Mouse (Mus musculus) G1E (cell line): ENCODE results near the gene Peak1. TPM values are rescaled to one million over a fixed set of nuclear protein-coding genes. Genes with fewer than 3 reads are reported as not detected.
"Not testable (repeated sequence)": the region's sequence is repeated elsewhere in the genome, so short reads cannot be mapped to it uniquely, and the experiment has no call there.

Experiments used
- ATAC-seq: 2 replicates; pipeline ENCODE4 v1.8.0; 2016; ENCODE audit warnings: mild to moderate bottlenecking; ENCODE audit not compliant: insufficient number of reproducible peaks, poor library complexity, low FRiP score, severe bottlenecking; ENCODE audit errors: extremely low read depth
- DNase-seq: peaks from one replicate; pipeline ENCODE4 v3.0.0; 2012; ENCODE audit warnings: low spot score
- H3K27me3 ChIP-seq: 2 replicates; pipeline ENCODE4 v1.6.1; 2012; ENCODE audit warnings: mild to moderate bottlenecking, low read length, inconsistent platforms; ENCODE audit not compliant: insufficient read depth
- H3K36me3 ChIP-seq: replicated peaks from 2 replicates; pipeline ENCODE3; 2012; ENCODE audit warnings: mild to moderate bottlenecking, inconsistent platforms
- H3K4me1 ChIP-seq: 2 replicates; pipeline ENCODE4 v1.6.1; 2012; ENCODE audit warnings: low read depth, low read length, inconsistent platforms, mixed read lengths; ENCODE audit not compliant: insufficient read depth
- H3K4me3 ChIP-seq: 2 replicates; pipeline ENCODE4 v1.5.1; 2012; ENCODE audit warnings: low read depth, mild to moderate bottlenecking, inconsistent platforms, low read length, moderate library complexity, mixed read lengths
- H3K9me3 ChIP-seq: replicated peaks from 2 replicates; pipeline ENCODE4 v1.6.1; 2012; ENCODE audit warnings: inconsistent platforms
- CTCF ChIP-seq: IDR thresholded peaks from 2 replicates; pipeline ENCODE4 v1.5.1; 2012; ENCODE audit warnings: low read depth, low read length, inconsistent platforms, mixed read lengths
- GATA1 ChIP-seq: IDR thresholded peaks from 2 replicates; pipeline ENCODE4 v1.6.1; 2012; ENCODE audit warnings: borderline replicate concordance, low read length, inconsistent platforms, mixed read lengths
- GATA2 ChIP-seq: IDR thresholded peaks from 2 replicates; pipeline ENCODE4 v1.6.1; 2012; ENCODE audit warnings: low read depth, low read length, inconsistent platforms, borderline replicate concordance
- POLR2AphosphoS5 ChIP-seq: IDR thresholded peaks from 2 replicates; pipeline ENCODE4 v1.6.1; 2012; ENCODE audit warnings: low read depth, low read length, inconsistent platforms; ENCODE audit not compliant: insufficient replicate concordance
- TAL1 ChIP-seq: conservative IDR thresholded peaks from 2 replicates; pipeline ENCODE4 v1.6.1; 2012; ENCODE audit warnings: low read depth, low read length, inconsistent platforms, mixed read lengths
- polyA plus RNA-seq: library from polyadenylated mRNA; stranded (reverse); fragments of >175 nt; gene quantifications from 2 replicates; pipeline ENCODE4 v1.2.3, GENCODE M21; 2012
- total RNA-seq, 2 experiments: library from RNA; stranded (forward) in 1 of 2; stranded (reverse) in 1 of 2; fragments of 200-1000 nt in 1 of 2; fragments of >200 nt in 1 of 2; fragmentation: Nextera tagmentation in 1 of 2; gene quantifications; 2 replicates each; pipeline ENCODE4 v1.2.3; 2014 to 2017

Peak1 gene
- total and polyA plus RNA-seq, 3 experiments, result 3.1 to 22.5 (median 11.6) TPM

GRCm38 (mm10) chr9:56233316-56233715, 184.6 kb downstream of the Peak1 start:
- DNase-seq, result no peak
- Histone ChIP-seq H3K9me3 (no peaks in the 10 kb centered on the region), H3K4me3 (no peak overlapping the region), H3K36me3 (peaks cover 19% of the 10 kb centered on the region), H3K27me3 (no peaks in the 10 kb centered on the region), H3K4me1 (no peaks in the 10 kb centered on the region)
- TF ChIP-seq GATA1, result no peak
- no peak for TF ChIP-seq GATA2
- no peak for TF ChIP-seq POLR2AphosphoS5
- no peak for TF ChIP-seq CTCF
- TF ChIP-seq TAL1, result no peak
- no peak for ATAC-seq

GRCm38 (mm10) chr9:56230906-56231305, 187.0 kb downstream of the Peak1 start:
- TF ChIP-seq GATA2 (no peak), TAL1 (no peak), CTCF (no peak), GATA1 (no peak), POLR2AphosphoS5 (no peak)
- no peak for ATAC-seq
- Histone ChIP-seq H3K4me3 (no peak overlapping the region), H3K36me3 (peaks cover 26% of the 10 kb centered on the region), H3K27me3 (no peaks in the 10 kb centered on the region), H3K4me1 (no peaks in the 10 kb centered on the region), H3K9me3 (no peaks in the 10 kb centered on the region)
- DNase-seq, result no peak

- Histone ChIP-seq H3K4me1 (no peaks in the 10 kb centered on the region), H3K27me3 (no peaks in the 10 kb centered on the region), H3K9me3 (no peaks in the 10 kb centered on the region), H3K36me3 (peaks cover 32% of the 10 kb centered on the region), H3K4me3 (no peak overlapping the region)
- no peak for TF ChIP-seq GATA1
- TF ChIP-seq CTCF, result no peak
- no peak for TF ChIP-seq GATA2
- no peak for TF ChIP-seq POLR2AphosphoS5
- TF ChIP-seq TAL1, result no peak
- ATAC-seq (no peak), DNase-seq (no peak)
Measured at GRCm38 (mm10) chr9:56227626-56228025, 190.2 kb downstream of the Peak1 start.

DNA sequence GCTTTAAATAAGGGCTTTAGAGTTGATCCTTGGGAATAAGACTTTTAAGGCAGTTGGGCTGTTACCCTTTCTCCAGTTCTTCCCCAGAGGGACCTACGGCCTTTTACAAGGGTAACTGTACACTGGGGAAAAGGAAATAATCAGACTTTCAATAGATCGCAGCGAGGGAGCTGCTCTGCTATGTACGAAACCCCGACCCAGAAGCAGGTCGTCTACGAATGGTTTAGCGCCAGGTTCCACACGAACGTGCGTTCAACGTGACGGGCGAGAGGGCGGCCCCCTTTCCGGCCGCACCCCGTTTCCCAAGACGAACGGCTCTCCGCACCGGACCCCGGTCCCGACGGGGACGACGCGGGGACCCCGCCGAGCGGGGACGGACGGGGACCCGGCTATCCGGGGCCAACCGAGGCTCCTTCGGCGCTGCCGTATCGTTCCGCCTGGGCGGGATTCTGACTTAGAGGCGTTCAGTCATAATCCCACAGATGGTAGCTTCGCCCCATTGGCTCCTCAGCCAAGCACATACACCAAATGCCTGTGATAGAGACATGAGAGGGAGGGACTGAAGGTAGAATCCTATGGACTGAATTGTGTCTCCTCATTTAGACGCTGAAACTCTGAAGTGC, 194.3 kb downstream of the Peak1 start:
- not testable (repeated sequence) for H3K27me3 ChIP-seq, H3K9me3 ChIP-seq, DNase-seq, H3K4me1 ChIP-seq, H3K4me3 ChIP-seq
- ATAC-seq, result peak; percentile 100
- peaks cover 37% of the 10 kb centered on the region for H3K36me3 ChIP-seq

GRCm38 (mm10) chr9:56218860-56219259, 199.0 kb downstream of the Peak1 start:
- Histone ChIP-seq H3K36me3 (peaks cover 13% of the 10 kb centered on the region), H3K4me3 (no peak overlapping the region), H3K4me1 (no peaks in the 10 kb centered on the region), H3K27me3 (no peaks in the 10 kb centered on the region), H3K9me3 (no peaks in the 10 kb centered on the region)
- TF ChIP-seq GATA2 (no peak), POLR2AphosphoS5 (no peak), GATA1 (no peak), CTCF (no peak), TAL1 (no peak)
- ATAC-seq (no peak), DNase-seq (no peak)

DNA sequence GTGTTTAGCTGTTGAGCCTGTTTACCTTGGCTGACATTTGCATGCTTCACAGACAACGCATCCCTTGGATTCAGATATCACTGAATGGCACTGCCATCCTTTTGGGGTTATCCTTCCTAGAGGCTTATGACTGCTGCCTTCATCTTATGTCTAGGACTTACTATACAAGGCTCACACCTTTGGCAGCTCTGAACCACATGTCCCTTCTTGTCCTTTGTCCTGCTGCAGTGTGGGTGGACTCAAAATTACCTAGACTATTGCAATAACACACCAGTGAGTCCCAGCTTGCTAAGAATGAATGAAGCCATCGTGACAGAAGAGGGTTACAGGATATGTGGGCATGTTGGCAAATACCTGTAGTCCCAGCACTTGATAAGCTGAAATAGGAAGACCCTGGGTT, 199.8 kb downstream of the Peak1 start:
- H3K9me3 ChIP-seq, result no peaks in the 10 kb centered on the region
- H3K36me3 ChIP-seq, result peaks cover 13% of the 10 kb centered on the region
- TF ChIP-seq TAL1 (no peak), GATA2 (no peak), GATA1 (no peak)
- no peak overlapping the region for H3K4me3 ChIP-seq
- H3K27me3 ChIP-seq, result no peaks in the 10 kb centered on the region
- ATAC-seq, result no peak
- H3K4me1 ChIP-seq, result no peaks in the 10 kb centered on the region
- DNase-seq, result no peak

GRCm38 (mm10) chr9:56217386-56217785, 200.5 kb downstream of the Peak1 start:
- ATAC-seq, result no peak
- H3K36me3 ChIP-seq, result peaks cover 10% of the 10 kb centered on the region

More at GRCm38 (mm10) chr9:56217386-56217785, 200.5 kb downstream of the Peak1 start:
- no peaks in the 10 kb centered on the region for H3K9me3 ChIP-seq
- H3K4me3 ChIP-seq, result no peak overlapping the region
- H3K4me1 ChIP-seq, result no peaks in the 10 kb centered on the region
- DNase-seq, result no peak
- no peaks in the 10 kb centered on the region for H3K27me3 ChIP-seq
- no peak for TF ChIP-seq POLR2AphosphoS5
- TF ChIP-seq CTCF, result no peak
- no peak for TF ChIP-seq GATA2
